Mouse (Mus musculus) heart, postnatal 10 days (tissue): ENCODE measurements at regions not wholly inside any gene's neighbourhood (a gene's known extent, or its start where the extent isn't known, plus 50 kb on each side); places are given as distances from the start of the nearest gene placed in this dataset.

Experiments used
- DNase-seq, 2 experiments: peaks; one replicate each; pipeline ENCODE4 v3.0.0; 2021
- intact Hi-C: fragments of 180-260 bp; cut with DNase I; formaldehyde crosslinking; loops from one replicate; pipeline ENCODE4 v1.15.1; 2025

- intact Hi-C loops = no loop called here
- DNase-seq = no peak
Observed at GRCm38 (mm10) chr13:107616775-107617174, 427.5 kb upstream of the Smim15 start.

DNA sequence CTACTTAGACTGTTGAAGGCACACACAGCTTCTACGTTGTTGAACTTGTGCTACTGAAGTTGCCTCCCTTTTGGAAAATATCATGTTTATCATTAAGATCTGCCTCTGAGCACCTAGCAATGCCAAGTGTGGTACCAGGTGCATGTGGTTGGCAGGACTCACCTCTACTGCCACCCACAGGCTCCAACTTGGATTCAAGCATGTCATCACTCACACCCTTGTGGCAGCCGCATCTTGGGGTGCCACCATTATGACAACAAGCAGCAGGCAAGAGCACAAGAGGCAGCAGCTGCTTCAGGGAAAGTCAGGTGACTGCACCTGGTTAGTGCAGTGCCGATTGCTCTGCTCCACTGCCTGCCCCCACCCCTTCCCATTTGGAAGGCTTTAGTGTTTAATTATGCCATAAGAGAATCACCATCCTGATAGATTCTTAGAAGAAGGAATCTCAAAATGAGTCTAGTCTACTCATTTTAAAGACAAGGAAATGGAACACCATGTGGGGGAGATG is 435.2 kb upstream of the Smim15 start:
- no peak for DNase-seq
- intact Hi-C loops = no loop called here

DNA sequence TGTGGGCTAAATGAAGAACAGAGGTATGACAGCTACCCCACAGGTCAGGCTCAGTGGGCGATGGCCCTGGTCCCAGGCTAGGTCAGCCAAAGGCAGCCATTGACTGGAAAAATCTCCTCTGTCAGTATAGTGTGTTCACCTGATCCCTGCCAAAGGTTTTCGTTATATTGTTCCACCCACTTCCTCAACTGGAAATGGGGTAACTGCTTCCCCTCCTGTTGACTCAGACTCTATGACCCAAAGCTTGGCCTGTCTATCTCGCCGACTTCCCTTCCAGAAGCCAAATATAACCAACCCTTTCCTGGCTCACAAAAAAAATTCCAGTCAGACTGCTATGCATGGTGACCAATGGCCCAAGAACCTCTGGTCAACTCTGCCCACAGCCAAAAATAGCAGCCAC is 437.0 kb upstream of the Smim15 start:
- DNase-seq = peak; percentile 50 to 56
- intact Hi-C loops = no loop called here

GRCm38 (mm10) chr13:107602149-107602548 is 442.1 kb upstream of the Smim15 start:
- intact Hi-C loops = no loop called here
- no peak for DNase-seq

- DNase-seq = no peak
- intact Hi-C loops = no loop called here
Observed at GRCm38 (mm10) chr13:107601132-107601439, 443.2 kb upstream of the Smim15 start.

DNA sequence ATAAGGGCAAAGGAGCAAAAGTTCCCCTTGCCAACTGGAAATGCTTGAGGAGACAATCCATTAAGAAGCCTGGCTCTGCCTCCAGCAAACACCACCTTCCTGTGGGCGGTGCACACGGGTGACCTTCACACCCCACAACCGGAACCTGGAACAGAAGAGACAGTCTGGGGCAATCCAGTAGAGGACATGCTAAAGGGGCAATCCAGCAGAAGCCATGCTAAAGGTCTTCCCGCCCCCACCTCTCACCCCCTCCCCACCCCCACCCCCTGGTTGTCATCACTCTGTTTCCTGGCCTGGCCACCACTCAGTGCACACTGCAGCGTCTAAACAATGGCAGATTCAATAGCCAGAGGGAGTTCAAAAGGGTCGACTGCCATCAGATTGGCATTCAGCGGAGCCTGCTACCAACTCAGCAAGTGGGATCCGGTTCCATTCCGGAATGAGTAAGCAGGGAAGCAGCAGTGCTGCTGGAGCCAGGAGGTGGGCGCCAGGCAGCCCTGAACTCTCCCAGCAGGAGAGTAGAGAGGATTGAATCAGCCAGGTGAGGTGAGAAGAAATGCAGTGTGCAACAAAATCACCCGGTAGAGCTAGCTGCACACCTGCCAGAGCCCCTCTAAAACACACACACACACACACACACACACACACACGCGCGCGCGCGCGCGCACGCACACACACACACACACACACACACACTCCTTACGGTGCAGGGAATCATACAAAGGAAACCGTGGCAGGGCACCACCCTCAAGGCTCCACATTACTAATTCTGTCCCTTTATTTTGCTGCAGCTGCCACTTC is 443.7 kb upstream of the Smim15 start:
- DNase-seq = peak; percentile 15 to 23
- intact Hi-C loops = no loop called here

GRCm38 (mm10) chr13:107599094-107599644 is 445.1 kb upstream of the Smim15 start:
- DNase-seq = no peak
- intact Hi-C loops = no loop called here

GRCm38 (mm10) chr13:107598391-107598790 is 445.9 kb upstream of the Smim15 start:
- DNase-seq = peak in 1 of 2 experiments; percentile 21
- intact Hi-C loops = no loop called here

DNA sequence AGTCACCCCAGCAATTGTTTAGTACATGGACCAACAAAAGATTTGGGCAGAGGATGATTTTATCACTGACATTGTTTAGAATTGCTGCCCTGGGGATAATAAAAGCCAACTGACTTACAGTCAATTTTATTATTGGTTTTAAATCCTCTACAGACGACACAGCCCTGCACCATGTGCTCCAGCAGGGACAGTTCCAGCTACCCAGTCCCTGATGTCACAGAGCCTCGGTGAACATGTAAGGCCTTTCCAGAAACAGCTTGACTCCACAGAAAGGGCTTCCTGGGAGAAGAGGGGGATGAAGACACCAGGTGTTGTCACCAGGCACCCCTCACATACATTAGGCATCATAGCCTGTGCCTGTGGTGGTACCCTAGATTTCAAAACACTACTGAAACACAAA is 447.0 kb upstream of the Smim15 start:
- intact Hi-C loops = no loop called here
- DNase-seq = no peak

GRCm38 (mm10) chr13:107596183-107596582 is 448.1 kb upstream of the Smim15 start:
- intact Hi-C loops = no loop called here
- DNase-seq = no peak

- no peak for DNase-seq
- intact Hi-C loops = no loop called here
Observed at GRCm38 (mm10) chr13:107588399-107589002, 455.7 kb upstream of the Smim15 start.

DNA sequence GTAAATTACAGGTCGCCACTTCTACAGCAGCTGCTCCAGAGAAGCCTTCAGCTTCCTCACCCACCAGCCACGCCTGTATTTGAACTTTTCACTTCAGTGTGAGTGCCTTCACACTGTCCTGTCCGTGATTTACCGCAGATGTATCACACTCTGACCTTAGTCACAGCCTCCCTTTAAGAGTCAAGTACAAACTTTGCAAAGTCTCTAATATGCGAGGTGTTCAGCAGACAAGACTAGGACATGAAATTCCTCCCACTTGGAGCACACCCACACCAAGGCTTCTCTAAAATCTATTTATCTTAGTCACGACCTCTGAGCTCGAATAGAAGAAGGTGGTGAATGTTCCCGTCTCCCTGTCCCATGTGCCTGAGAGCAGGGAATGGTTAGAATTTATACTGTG is 456.6 kb upstream of the Smim15 start:
- intact Hi-C loops = no loop called here
- no peak for DNase-seq

DNA sequence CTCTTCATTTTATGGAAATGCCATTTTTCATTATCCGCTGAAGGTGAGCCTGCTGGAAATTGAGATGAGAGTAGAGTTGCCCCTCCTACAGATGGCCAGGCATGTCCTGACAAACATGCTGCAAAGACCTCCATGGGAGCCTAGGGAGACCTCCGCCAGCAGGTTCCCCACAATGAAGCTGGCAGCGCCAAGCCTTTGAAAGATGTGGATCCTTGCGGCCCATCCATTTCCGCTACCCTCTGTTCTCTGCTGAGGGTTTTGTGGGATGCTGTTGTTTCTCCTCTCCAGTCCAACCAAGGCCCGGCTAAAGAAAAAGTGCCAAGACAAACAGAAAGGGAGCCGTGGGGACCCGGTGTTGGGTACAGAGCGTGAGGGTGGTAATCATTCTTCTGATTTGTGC is 458.3 kb upstream of the Smim15 start:
- intact Hi-C loops = no loop called here

DNA sequence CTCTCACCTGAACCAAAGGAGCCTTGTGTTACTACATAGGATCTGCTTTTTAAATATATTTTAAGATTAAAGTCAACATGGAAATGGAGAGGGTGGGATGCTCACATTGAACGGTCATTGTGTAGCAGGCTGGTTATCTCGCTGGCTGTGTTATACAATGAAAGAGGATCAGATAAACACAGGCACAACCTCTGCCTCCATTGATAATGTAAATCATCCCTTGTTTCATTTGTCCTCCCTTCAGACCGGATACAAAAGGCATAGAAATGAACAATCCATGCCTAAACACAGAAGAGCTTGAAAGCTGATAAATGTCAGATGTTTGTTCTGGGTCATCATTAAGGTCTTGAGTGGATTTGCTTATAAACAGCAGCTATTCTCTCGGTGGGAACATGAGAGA is 458.9 kb upstream of the Smim15 start:
- intact Hi-C loops = no loop called here
- DNase-seq = no peak

More for the DNA sequence above, 458.3 kb upstream of the Smim15 start:
- DNase-seq = no peak

- intact Hi-C loops = no loop called here
- no peak for DNase-seq
Observed at GRCm38 (mm10) chr13:107578968-107579367, 465.3 kb upstream of the Smim15 start.

DNA sequence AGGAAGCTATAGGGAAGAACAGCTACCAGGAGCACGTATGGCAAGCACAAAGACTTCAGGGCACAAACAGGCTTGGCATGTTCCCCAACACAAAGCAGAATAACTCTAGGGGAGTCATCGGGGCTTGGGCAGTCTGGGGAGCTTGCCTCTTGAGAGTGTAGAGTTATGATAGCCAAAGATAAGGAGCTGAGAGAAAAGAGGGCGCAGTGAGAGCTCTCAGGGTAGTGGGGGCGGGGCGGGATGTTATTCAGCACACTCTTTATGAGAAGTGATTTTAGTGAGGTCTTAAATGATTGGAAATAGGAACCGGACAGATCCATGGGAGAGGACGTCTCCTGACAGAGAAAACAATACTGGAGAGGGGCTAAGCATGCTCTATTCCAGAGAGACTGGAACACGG is 466.4 kb upstream of the Smim15 start:
- intact Hi-C loops = no loop called here
- DNase-seq = no peak

- intact Hi-C loops = no loop called here
- DNase-seq = no peak
Observed at GRCm38 (mm10) chr13:107577272-107577671, 467.0 kb upstream of the Smim15 start.

GRCm38 (mm10) chr13:107576701-107577100 is 467.5 kb upstream of the Smim15 start:
- intact Hi-C loops = no loop called here

GRCm38 (mm10) chr13:107575025-107575424 is 469.2 kb upstream of the Smim15 start:
- DNase-seq = no peak
- intact Hi-C loops = no loop called here

More at GRCm38 (mm10) chr13:107576701-107577100, 467.5 kb upstream of the Smim15 start:
- no peak for DNase-seq

GRCm38 (mm10) chr13:107573499-107574355 is 470.5 kb upstream of the Smim15 start:
- DNase-seq = no peak
- intact Hi-C loops = no loop called here

GRCm38 (mm10) chr13:107571539-107571938 is 472.7 kb upstream of the Smim15 start:
- intact Hi-C loops = no loop called here

More at GRCm38 (mm10) chr13:107571539-107571938, 472.7 kb upstream of the Smim15 start:
- no peak for DNase-seq
